Mouse (Mus musculus) hindbrain, embryonic 16.5 days (tissue): ENCODE results near the gene Col4a4. TPM values are rescaled to one million over a fixed set of nuclear protein-coding genes. Genes with fewer than 3 reads are reported as not detected.

ENCODE experiments used
- ATAC-seq: fragments of 200-750 bp; cut with Nextera tagmentation; 2 replicates; pipeline ENCODE4 v1.8.0; 2017; ENCODE audit warnings: moderate TSS enrichment, moderate library complexity
- H3K27ac ChIP-seq: fragments of 300-500 bp; sonication (generic); 2 replicates; pipeline ENCODE4 v1.5.1; 2014; ENCODE audit warnings: low read depth, mild to moderate bottlenecking, control low read depth, low read length, moderate library complexity
- H3K27me3 ChIP-seq: fragments of 300-500 bp; sonication (generic); replicated peaks from 2 replicates; pipeline ENCODE4 v1.6.1; 2014; ENCODE audit warnings: low read length; ENCODE audit not compliant: control insufficient read depth, insufficient read depth
- H3K36me3 ChIP-seq: fragments of 300-500 bp; sonication (generic); 2 replicates; pipeline ENCODE4 v1.6.1; 2014; ENCODE audit warnings: mild to moderate bottlenecking, low read length, moderate library complexity, mixed read lengths; ENCODE audit not compliant: control insufficient read depth, insufficient read depth
- H3K4me1 ChIP-seq: fragments of 300-500 bp; sonication (generic); 2 replicates; pipeline ENCODE4 v1.6.1; 2014; ENCODE audit warnings: low read depth, low read length; ENCODE audit not compliant: control insufficient read depth, insufficient read depth
- H3K4me2 ChIP-seq: fragments of 300-500 bp; sonication (generic); 2 replicates; pipeline ENCODE4 v1.6.1; 2014; ENCODE audit warnings: mild to moderate bottlenecking, low read length, control low read depth, moderate library complexity
- H3K4me3 ChIP-seq: fragments of 300-500 bp; sonication (generic); 2 replicates; pipeline ENCODE4 v1.5.1; 2014; ENCODE audit warnings: mild to moderate bottlenecking, low read length, control low read depth, moderate library complexity
- H3K9ac ChIP-seq: fragments of 300-500 bp; sonication (generic); 2 replicates; pipeline ENCODE4 v1.6.1; 2014; ENCODE audit warnings: low read depth, mild to moderate bottlenecking, control low read depth, low read length, moderate library complexity
- H3K9me3 ChIP-seq: fragments of 300-500 bp; sonication (generic); 2 replicates; pipeline ENCODE4 v1.6.1; 2014; ENCODE audit warnings: mild to moderate bottlenecking, low read length, moderate library complexity; ENCODE audit not compliant: control insufficient read depth
- WGBS: fragments of 180-500 bp; shearing (Covaris S2); extraction: QIAGEN DNeasy Blood & Tissue Kit; methylation state at CpG from one replicate; pipeline ENCODE4 v1.1.7; 2014; 5-methylcytosine and 5-hydroxymethylcytosine counted together
- polyA plus RNA-seq: library from polyadenylated mRNA; unstranded; fragments of >200 nt; fragmentation: Nextera tagmentation; extraction: Ambion mirVana; gene quantifications from 2 replicates; pipeline ENCODE4 v1.2.1, GENCODE M21; 2015

Col4a4 gene
- polyA plus RNA-seq, 1 experiment from 2014 or later = 0.25 TPM

GRCm38 (mm10) chr1:82491954-82492353, 94.7 kb downstream of the Col4a4 start:
- no peak overlapping the region for H3K4me2 ChIP-seq
- H3K36me3 ChIP-seq = no peaks in the 10 kb centered on the region
- WGBS = 82% methylated on average over 2 of the region's 2 CpGs
- H3K27me3 ChIP-seq = no peaks in the 10 kb centered on the region
- ATAC-seq = no peak
- H3K9me3 ChIP-seq = no peaks in the 10 kb centered on the region
- no peaks in the 10 kb centered on the region for H3K4me1 ChIP-seq
- H3K9ac ChIP-seq = no peak overlapping the region
- H3K4me3 ChIP-seq = no peak overlapping the region
- H3K27ac ChIP-seq = no peak overlapping the region

- ATAC-seq = no peak
- 79% methylated on average over 4 of the region's 4 CpGs for WGBS
- H3K4me3 ChIP-seq = no peak overlapping the region
- H3K9me3 ChIP-seq = no peaks in the 10 kb centered on the region
- no peaks in the 10 kb centered on the region for H3K27me3 ChIP-seq
- H3K27ac ChIP-seq = no peak overlapping the region
- no peak overlapping the region for H3K9ac ChIP-seq
- no peak overlapping the region for H3K4me2 ChIP-seq
- H3K36me3 ChIP-seq = no peaks in the 10 kb centered on the region
- no peaks in the 10 kb centered on the region for H3K4me1 ChIP-seq
Observed at GRCm38 (mm10) chr1:82486371-82486770, 100.3 kb downstream of the Col4a4 start.

GRCm38 (mm10) chr1:82482371-82482770, 104.3 kb downstream of the Col4a4 start:
- Histone ChIP-seq H3K36me3 (no peaks in the 10 kb centered on the region), H3K27me3 (no peaks in the 10 kb centered on the region), H3K4me2 (no peak overlapping the region), H3K4me1 (no peaks in the 10 kb centered on the region), H3K9me3 (no peaks in the 10 kb centered on the region), H3K9ac (no peak overlapping the region), H3K27ac (no peak overlapping the region), H3K4me3 (no peak overlapping the region)
- WGBS = 88% methylated on average over 7 of the region's 7 CpGs
- ATAC-seq = no peak

GRCm38 (mm10) chr1:82479696-82480487, 106.8 kb downstream of the Col4a4 start:
- H3K27ac ChIP-seq = no peak overlapping the region
- no peak overlapping the region for H3K4me3 ChIP-seq
- H3K9ac ChIP-seq = no peak overlapping the region
- WGBS = 85% methylated on average over 12 of the region's 12 CpGs
- ATAC-seq = no peak
- no peaks in the 10 kb centered on the region for H3K9me3 ChIP-seq
- no peaks in the 10 kb centered on the region for H3K27me3 ChIP-seq
- peaks cover 5% of the 10 kb centered on the region; the same call in 1 of the 2 replicates for H3K4me1 ChIP-seq
- H3K36me3 ChIP-seq = no peaks in the 10 kb centered on the region
- H3K4me2 ChIP-seq = no peak overlapping the region

GRCm38 (mm10) chr1:82476746-82477145, 109.9 kb downstream of the Col4a4 start:
- H3K4me3 ChIP-seq = no peak overlapping the region
- 11% methylated on average over 9 of the region's 9 CpGs for WGBS
- H3K36me3 ChIP-seq = no peaks in the 10 kb centered on the region
- no peak overlapping the region for H3K9ac ChIP-seq
- H3K27ac ChIP-seq = no peak overlapping the region
- H3K4me1 ChIP-seq = peaks cover 5% of the 10 kb centered on the region; the same call in 1 of the 2 replicates
- no peaks in the 10 kb centered on the region for H3K9me3 ChIP-seq
- no peaks in the 10 kb centered on the region for H3K27me3 ChIP-seq
- H3K4me2 ChIP-seq = peak overlapping the region; percentile 27
- peak; percentile 85 for ATAC-seq

- H3K9ac ChIP-seq = no peak overlapping the region
- WGBS = 39% methylated on average over 11 of the region's 11 CpGs
- H3K4me1 ChIP-seq = peaks cover 5% of the 10 kb centered on the region; the same call in 1 of the 2 replicates
- no peaks in the 10 kb centered on the region for H3K36me3 ChIP-seq
- ATAC-seq = peak; percentile 57; the same call in 1 of the 2 replicates
- peak overlapping the region; percentile 15 for H3K4me2 ChIP-seq
- no peak overlapping the region for H3K27ac ChIP-seq
- H3K4me3 ChIP-seq = no peak overlapping the region
- H3K9me3 ChIP-seq = no peaks in the 10 kb centered on the region
- H3K27me3 ChIP-seq = no peaks in the 10 kb centered on the region
Observed at GRCm38 (mm10) chr1:82476256-82476655, 110.4 kb downstream of the Col4a4 start.

GRCm38 (mm10) chr1:82475821-82476220, 110.8 kb downstream of the Col4a4 start:
- Histone ChIP-seq H3K4me3 (no peak overlapping the region), H3K36me3 (no peaks in the 10 kb centered on the region), H3K27me3 (no peaks in the 10 kb centered on the region), H3K4me2 (no peak overlapping the region; the same call in 1 of the 2 replicates), H3K27ac (no peak overlapping the region), H3K4me1 (peaks cover 5% of the 10 kb centered on the region; the same call in 1 of the 2 replicates), H3K9me3 (no peaks in the 10 kb centered on the region), H3K9ac (no peak overlapping the region)
- WGBS = 60% methylated on average over 4 of the region's 4 CpGs
- no peak for ATAC-seq

GRCm38 (mm10) chr1:82475254-82475653, 111.4 kb downstream of the Col4a4 start:
- WGBS = 31% methylated on average over 5 of the region's 5 CpGs
- no peaks in the 10 kb centered on the region for H3K36me3 ChIP-seq
- no peak overlapping the region for H3K9ac ChIP-seq
- peaks cover 5% of the 10 kb centered on the region; the same call in 1 of the 2 replicates for H3K4me1 ChIP-seq
- no peak overlapping the region for H3K4me3 ChIP-seq
- no peaks in the 10 kb centered on the region for H3K9me3 ChIP-seq
- no peak for ATAC-seq
- H3K27ac ChIP-seq = no peak overlapping the region
- H3K4me2 ChIP-seq = no peak overlapping the region
- H3K27me3 ChIP-seq = no peaks in the 10 kb centered on the region

- no peak overlapping the region for H3K9ac ChIP-seq
- H3K9me3 ChIP-seq = no peaks in the 10 kb centered on the region
- ATAC-seq = no peak
- H3K27ac ChIP-seq = no peak overlapping the region
- peaks cover 5% of the 10 kb centered on the region; the same call in 1 of the 2 replicates for H3K4me1 ChIP-seq
- no peak overlapping the region for H3K4me3 ChIP-seq
- WGBS = 27% methylated on average over 4 of the region's 4 CpGs
- no peaks in the 10 kb centered on the region for H3K27me3 ChIP-seq
- H3K4me2 ChIP-seq = no peak overlapping the region
- no peaks in the 10 kb centered on the region for H3K36me3 ChIP-seq
Observed at GRCm38 (mm10) chr1:82474461-82474961, 112.1 kb downstream of the Col4a4 start.
